Mouse (Mus musculus): ENCODE measurements around the gene Gm4353. TPM values are rescaled to one million over a fixed set of nuclear protein-coding genes. Genes with fewer than 3 reads are reported as not detected.

The Gm4353 gene
- polyA plus RNA-seq, 1 experiment = 1.1 TPM

- no peaks in the 10 kb centered on the region for H3K27me3 ChIP-seq (ENCODE audit: control insufficient read depth, insufficient read depth, low read length)
- TF ChIP-seq POLR2A (IDR thresholded peaks at IDR 0.05; ENCODE audit: control insufficient read depth, extremely low read depth, insufficient read depth, low read length, poor library complexity) (no peak), CTCF (IDR thresholded peaks at IDR 0.05; ENCODE audit: borderline replicate concordance, control insufficient read depth, extremely low read depth, insufficient read depth, low read length, poor library complexity) (no peak)
- no peak overlapping the region for H3K27ac ChIP-seq (ENCODE audit: control insufficient read depth, insufficient read depth, low read length)
- 87% methylated on average over 2 of the region's 2 CpGs for WGBS
- no peak overlapping the region for H3K4me3 ChIP-seq (ENCODE audit: control insufficient read depth, insufficient read depth, low read length)
- H3K36me3 ChIP-seq (ENCODE audit: control insufficient read depth, insufficient read depth, low read length) = no peaks in the 10 kb centered on the region
- H3K4me1 ChIP-seq (replicated peaks; ENCODE audit: control insufficient read depth, insufficient read depth, low read length) = no peaks in the 10 kb centered on the region
- DNase-seq = no peak
These were observed 31.6 kb upstream of the Gm4353 start for GRCm38 (mm10) chr7:116115991-116116390.

GRCm38 (mm10) chr7:116115216-116115930, 30.9 kb upstream of the Gm4353 start:
- Histone ChIP-seq H3K36me3 (ENCODE audit: control insufficient read depth, insufficient read depth, low read length) (no peaks in the 10 kb centered on the region), H3K27ac (ENCODE audit: control insufficient read depth, insufficient read depth, low read length) (no peak overlapping the region), H3K4me1 (replicated peaks; ENCODE audit: control insufficient read depth, insufficient read depth, low read length) (no peaks in the 10 kb centered on the region), H3K27me3 (ENCODE audit: control insufficient read depth, insufficient read depth, low read length) (no peaks in the 10 kb centered on the region), H3K4me3 (ENCODE audit: control insufficient read depth, insufficient read depth, low read length) (no peak overlapping the region)
- no peak for DNase-seq
- no peak for TF ChIP-seq POLR2A (IDR thresholded peaks at IDR 0.05; ENCODE audit: control insufficient read depth, extremely low read depth, insufficient read depth, low read length, poor library complexity)
- TF ChIP-seq CTCF (IDR thresholded peaks at IDR 0.05; ENCODE audit: borderline replicate concordance, control insufficient read depth, extremely low read depth, insufficient read depth, low read length, poor library complexity) = no peak
- 92% methylated on average over 12 of the region's 12 CpGs for WGBS

- no peak overlapping the region for H3K4me3 ChIP-seq (ENCODE audit: control insufficient read depth, insufficient read depth, low read length)
- H3K36me3 ChIP-seq (ENCODE audit: control insufficient read depth, insufficient read depth, low read length) = peaks cover 3% of the 10 kb centered on the region; the same call in 1 of the 2 replicates
- H3K27ac ChIP-seq (ENCODE audit: control insufficient read depth, insufficient read depth, low read length) = no peak overlapping the region
- no peaks in the 10 kb centered on the region for H3K4me1 ChIP-seq (replicated peaks; ENCODE audit: control insufficient read depth, insufficient read depth, low read length)
- WGBS = 95% methylated on average over 6 of the region's 6 CpGs
- TF ChIP-seq CTCF (IDR thresholded peaks at IDR 0.05; ENCODE audit: borderline replicate concordance, control insufficient read depth, extremely low read depth, insufficient read depth, low read length, poor library complexity) = no peak
- TF ChIP-seq POLR2A (IDR thresholded peaks at IDR 0.05; ENCODE audit: control insufficient read depth, extremely low read depth, insufficient read depth, low read length, poor library complexity) = no peak
- no peak for DNase-seq
- no peaks in the 10 kb centered on the region for H3K27me3 ChIP-seq (ENCODE audit: control insufficient read depth, insufficient read depth, low read length)
These were observed 27.1 kb upstream of the Gm4353 start for GRCm38 (mm10) chr7:116111546-116111945.

- Histone ChIP-seq H3K4me1 (replicated peaks; ENCODE audit: control insufficient read depth, insufficient read depth, low read length) (no peaks in the 10 kb centered on the region), H3K27me3 (ENCODE audit: control insufficient read depth, insufficient read depth, low read length) (no peaks in the 10 kb centered on the region), H3K4me3 (ENCODE audit: control insufficient read depth, insufficient read depth, low read length) (no peak overlapping the region), H3K36me3 (ENCODE audit: control insufficient read depth, insufficient read depth, low read length) (peaks cover 10% of the 10 kb centered on the region), H3K27ac (ENCODE audit: control insufficient read depth, insufficient read depth, low read length) (no peak overlapping the region)
- 81% methylated on average over 3 of the region's 3 CpGs for WGBS
- TF ChIP-seq POLR2A (IDR thresholded peaks at IDR 0.05; ENCODE audit: control insufficient read depth, extremely low read depth, insufficient read depth, low read length, poor library complexity) (no peak), CTCF (IDR thresholded peaks at IDR 0.05; ENCODE audit: borderline replicate concordance, control insufficient read depth, extremely low read depth, insufficient read depth, low read length, poor library complexity) (no peak)
- no peak for DNase-seq
These were observed 26.2 kb upstream of the Gm4353 start for GRCm38 (mm10) chr7:116110661-116111060.

DNA sequence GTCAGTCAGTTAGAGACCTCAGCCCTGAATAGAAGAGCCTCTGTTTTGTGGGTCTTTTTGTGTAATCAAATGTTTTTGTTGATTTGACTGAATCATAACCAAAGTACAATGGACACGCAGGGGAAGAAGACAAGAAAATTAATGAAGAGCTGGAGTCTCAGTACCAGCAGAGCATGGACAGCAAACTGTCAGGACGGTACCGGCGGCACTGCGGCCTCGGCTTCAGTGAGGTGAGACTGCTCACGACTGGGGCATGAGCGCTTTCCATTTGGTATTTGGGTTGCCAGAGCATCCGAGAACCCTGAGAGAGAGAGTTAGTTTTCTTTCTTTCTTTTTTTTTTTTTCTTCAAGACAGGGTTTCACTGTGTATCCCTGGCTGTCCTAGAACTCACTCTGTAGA, 18.7 kb upstream of the Gm4353 start:
- no peak overlapping the region for H3K4me3 ChIP-seq (ENCODE audit: control insufficient read depth, insufficient read depth, low read length)

DNA sequence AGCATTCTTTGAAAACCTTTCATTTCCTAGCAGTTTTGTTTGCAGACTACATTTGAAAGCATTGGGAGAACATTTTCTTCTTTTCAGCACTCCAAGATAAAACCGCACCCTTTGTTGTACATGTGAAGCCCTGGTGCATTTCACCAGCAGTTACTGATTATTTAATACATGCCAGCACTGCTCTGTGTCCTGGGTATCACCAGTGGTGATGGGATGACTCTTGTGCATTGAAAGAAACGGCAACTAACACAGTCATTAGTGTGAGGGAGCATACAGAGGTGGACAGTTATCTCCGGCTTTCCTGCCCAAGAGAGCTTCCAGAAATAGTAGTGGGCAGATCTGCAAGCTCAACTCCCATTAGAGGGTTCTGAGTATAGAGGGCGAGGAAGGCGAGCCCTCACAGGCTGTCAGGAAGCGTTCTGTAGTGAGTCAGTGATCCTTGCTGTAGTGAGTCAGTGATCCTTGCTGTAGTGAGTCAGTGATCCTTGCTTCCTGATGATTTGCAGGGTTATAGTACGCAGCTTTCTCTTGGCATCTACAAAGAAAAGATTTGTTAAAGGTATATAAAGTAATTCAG, 15.6 kb upstream of the Gm4353 start:
- Histone ChIP-seq H3K36me3 (ENCODE audit: control insufficient read depth, insufficient read depth, low read length) (peaks cover 28% of the 10 kb centered on the region), H3K27ac (ENCODE audit: control insufficient read depth, insufficient read depth, low read length) (no peak overlapping the region), H3K27me3 (ENCODE audit: control insufficient read depth, insufficient read depth, low read length) (no peaks in the 10 kb centered on the region), H3K4me3 (ENCODE audit: control insufficient read depth, insufficient read depth, low read length) (no peak overlapping the region), H3K4me1 (replicated peaks; ENCODE audit: control insufficient read depth, insufficient read depth, low read length) (no peaks in the 10 kb centered on the region)
- no peak for DNase-seq
- TF ChIP-seq POLR2A (IDR thresholded peaks at IDR 0.05; ENCODE audit: control insufficient read depth, extremely low read depth, insufficient read depth, low read length, poor library complexity) (no peak), CTCF (IDR thresholded peaks at IDR 0.05; ENCODE audit: borderline replicate concordance, control insufficient read depth, extremely low read depth, insufficient read depth, low read length, poor library complexity) (no peak)
- 96% methylated on average over 7 of the region's 7 CpGs for WGBS

More for the DNA sequence above, 18.7 kb upstream of the Gm4353 start:
- TF ChIP-seq CTCF (IDR thresholded peaks at IDR 0.05; ENCODE audit: borderline replicate concordance, control insufficient read depth, extremely low read depth, insufficient read depth, low read length, poor library complexity) (no peak), POLR2A (IDR thresholded peaks at IDR 0.05; ENCODE audit: control insufficient read depth, extremely low read depth, insufficient read depth, low read length, poor library complexity) (no peak)
- 98% methylated on average over 9 of the region's 9 CpGs for WGBS
- H3K27me3 ChIP-seq (ENCODE audit: control insufficient read depth, insufficient read depth, low read length) = no peaks in the 10 kb centered on the region
- no peak overlapping the region for H3K27ac ChIP-seq (ENCODE audit: control insufficient read depth, insufficient read depth, low read length)
- H3K4me1 ChIP-seq (replicated peaks; ENCODE audit: control insufficient read depth, insufficient read depth, low read length) = no peaks in the 10 kb centered on the region
- H3K36me3 ChIP-seq (ENCODE audit: control insufficient read depth, insufficient read depth, low read length) = peaks cover 45% of the 10 kb centered on the region
- no peak for DNase-seq

Measured in thymus, adult 2 months (tissue).